Comparison of ENCODE assay signal across 14 mouse cellular contexts in the genomic region with DNA sequence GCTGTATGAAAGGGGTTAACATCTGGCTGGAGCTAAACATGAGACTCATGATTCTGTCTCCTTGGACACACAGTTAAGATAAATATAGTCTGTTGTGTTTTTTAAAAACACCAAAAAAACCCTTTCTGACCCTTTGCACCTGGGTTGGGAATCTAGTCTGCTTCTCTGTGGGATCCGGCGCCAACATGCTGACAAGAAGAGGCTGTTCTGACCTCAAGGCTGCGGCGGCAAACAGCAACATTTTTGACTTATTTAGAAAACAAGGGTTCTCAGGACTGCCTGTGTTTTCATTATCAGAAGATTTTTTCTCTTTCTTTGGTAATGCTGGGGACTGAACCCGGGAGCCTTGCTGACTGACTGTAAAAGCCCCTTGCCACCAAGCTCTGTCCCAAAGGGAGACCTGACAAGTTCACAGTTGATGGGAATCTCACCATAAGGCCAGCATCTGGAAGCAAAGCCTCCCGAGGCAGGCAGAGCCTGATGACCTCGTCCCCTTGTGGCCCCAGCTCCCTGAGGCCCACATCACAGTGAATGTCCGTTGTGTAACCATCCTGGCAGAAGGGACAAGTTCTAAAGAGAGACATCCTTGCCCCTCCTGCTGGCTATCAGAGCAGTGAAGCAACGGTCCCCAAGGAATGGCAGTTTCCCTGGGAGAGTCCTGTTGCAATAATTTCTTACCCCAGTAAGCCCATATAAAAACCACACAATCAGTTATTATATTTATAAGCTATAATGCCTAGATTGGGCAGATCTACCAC. TPM values are rescaled to one million over a fixed set of nuclear protein-coding genes. Genes with fewer than 3 reads are reported as not detected.
DNase-seq lines count a peak whose midpoint lies in the region; ATAC-seq and TF ChIP-seq lines count a peak whose summit lies in the region.
"Had no signal": no experiment of that assay in that cellular context is flagged by ENCODE, and none has a peak within 500 bp of the region (broad histone marks: within the 10 kb centered on the region; RNA-seq: fewer than 3 reads in every experiment).

No protein-coding gene starts in this region.

- no peak overlapping the region for H3K4me3 ChIP-seq in kidney, adult 2 months (ENCODE audit: insufficient read depth, low read depth, low read length)
- no peak overlapping the region for H3K4me3 ChIP-seq in stomach, embryonic 15.5 days (replicated peaks)
- H3K4me3 ChIP-seq: embryonic facial prominence, embryonic 12.5 days; liver, embryonic 13.5 days; midbrain, embryonic 12.5 days; neural tube, embryonic 13.5 days had no signal

- H3K27ac ChIP-seq in kidney, adult 2 months (ENCODE audit: insufficient read depth, low read depth, low read length): no peak overlapping the region
- peak overlapping the region; percentile 16; the same call in 1 of the 2 replicates for H3K27ac ChIP-seq in stomach, embryonic 15.5 days
- H3K27ac ChIP-seq: embryonic facial prominence, embryonic 12.5 days; hindbrain, embryonic 14.5 days; liver, embryonic 13.5 days; midbrain, embryonic 12.5 days; neural tube, embryonic 13.5 days had no signal

- no peak for TF ChIP-seq POLR2A in kidney, adult 2 months (IDR thresholded peaks at IDR 0.05; ENCODE audit: low read depth, low read length)

- peak; percentile 49 for DNase-seq in kidney, adult 2 months
- DNase-seq in kidney, adult 11 months: no peak
- DNase-seq in adrenal gland, postnatal 14 days: peak; percentile 75
- peak; percentile 49 for DNase-seq in heart, postnatal 25 days (ENCODE audit: low spot score)
- no peak for DNase-seq in embryo, embryonic 10.5 days (ENCODE audit: low spot score)
- no peak for DNase-seq in left cerebral cortex, postnatal 14 days (ENCODE audit: low spot score in 2 of 2)
- DNase-seq: liver, embryonic 13.5 days had no signal

- H3K36me3 ChIP-seq in kidney, adult 2 months (ENCODE audit: control insufficient read depth, insufficient read depth, low read length): no peaks in the 10 kb centered on the region
- no peaks in the 10 kb centered on the region for H3K36me3 ChIP-seq in stomach, embryonic 15.5 days
- H3K36me3 ChIP-seq: embryonic facial prominence, embryonic 12.5 days; midbrain, embryonic 12.5 days; neural tube, embryonic 13.5 days had no signal

- intact Hi-C loops in heart, postnatal 25 days (cut with DNase I): loop anchor here (5.0 to 10.0 kb wide), 3 partner anchors 81 to 319 kb away; no protein-coding TSS in a partner anchor
- intact Hi-C loops in left cerebral cortex, postnatal 14 days (cut with DNase I): no loop called here

- 63% methylated on average over 9 of the region's 9 CpGs for WGBS in kidney, adult 2 months
- WGBS in stomach, embryonic 15.5 days: 52% methylated on average over 9 of the region's 9 CpGs

- H3K4me1 ChIP-seq in kidney, adult 2 months (ENCODE audit: control insufficient read depth, insufficient read depth, low read length): peaks cover 7% of the 10 kb centered on the region
- H3K4me1 ChIP-seq in stomach, embryonic 15.5 days: peaks cover 7% of the 10 kb centered on the region; the same call in 1 of the 2 replicates

- no peak for TF ChIP-seq CTCF in kidney, adult 2 months (conservative IDR thresholded peaks at IDR 0.05; ENCODE audit: insufficient read depth, insufficient read length, low read depth, low read length)

- H3K27me3 ChIP-seq in kidney, adult 2 months (replicated peaks; ENCODE audit: control insufficient read depth, insufficient read depth, low read length): no peaks in the 10 kb centered on the region
- no peaks in the 10 kb centered on the region for H3K27me3 ChIP-seq in stomach, embryonic 15.5 days (replicated peaks)
- H3K27me3 ChIP-seq: embryonic facial prominence, embryonic 12.5 days; liver, embryonic 13.5 days; midbrain, embryonic 12.5 days; neural tube, embryonic 13.5 days had no signal

- H3K9ac ChIP-seq in stomach, embryonic 15.5 days: no peak overlapping the region
- H3K9ac ChIP-seq: embryonic facial prominence, embryonic 12.5 days; hindbrain, embryonic 14.5 days; liver, embryonic 13.5 days; midbrain, embryonic 12.5 days; neural tube, embryonic 13.5 days had no signal

- no peak overlapping the region for H3K4me2 ChIP-seq in stomach, embryonic 15.5 days
- H3K4me2 ChIP-seq: embryonic facial prominence, embryonic 12.5 days; hindbrain, embryonic 14.5 days; liver, embryonic 13.5 days; midbrain, embryonic 12.5 days; neural tube, embryonic 13.5 days had no signal

- ATAC-seq in stomach, embryonic 15.5 days (ENCODE audit: insufficient read depth, low FRiP score, low read depth): no peak
- ATAC-seq in activated CD4-positive, CD25-positive, alpha-beta regulatory T cell, adult 4 months: no peak

- no peaks in the 10 kb centered on the region for H3K9me3 ChIP-seq in stomach, embryonic 15.5 days
- H3K9me3 ChIP-seq: liver, embryonic 13.5 days; midbrain, embryonic 12.5 days; neural tube, embryonic 13.5 days had no signal

RNA-seq across cellular contexts. Expression of gene Cela3a, which starts 16.0 kb away (rescaled TPM):
- not detected in 2 replicates for polyA plus RNA-seq in kidney, adult 2 months (2012; rRNA removed)
- not detected in 2 replicates for total RNA-seq in adrenal gland, postnatal 14 days (2021)
- total RNA-seq in heart, postnatal 25 days (2021): not detected
- 0.26 and 0.36 TPM in 2 replicates for polyA plus RNA-seq in stomach, embryonic 15.5 days (2015; fragmentation: Nextera tagmentation; extraction: Ambion mirVana)
- not detected for polyA plus RNA-seq in activated CD4-positive, CD25-positive, alpha-beta regulatory T cell, adult 4 months (2017; shearing (Covaris generic))
- total RNA-seq in left cerebral cortex, postnatal 14 days (2021): not detected
- total RNA-seq: layer of hippocampus, adult 8-10 months had no signal
- polyA plus RNA-seq: embryonic facial prominence, embryonic 12.5 days; hindbrain, embryonic 14.5 days; liver, embryonic 13.5 days; midbrain, embryonic 12.5 days; neural tube, embryonic 13.5 days had no signal

RNA-seq across cellular contexts. Expression of gene Cdc42, which starts 36.0 kb away (rescaled TPM):
- 83.5 and 116 TPM in 2 replicates for polyA plus RNA-seq in kidney, adult 2 months (2012; rRNA removed)
- 355 and 372 TPM in 2 replicates for total RNA-seq in adrenal gland, postnatal 14 days (2021)
- 100 to 1,000 TPM; 153 to 169 TPM for total RNA-seq in heart, postnatal 25 days (2021)
- 670 and 699 TPM in 2 replicates for polyA plus RNA-seq in stomach, embryonic 15.5 days (2015; fragmentation: Nextera tagmentation; extraction: Ambion mirVana)
- polyA plus RNA-seq in activated CD4-positive, CD25-positive, alpha-beta regulatory T cell, adult 4 months (2017; shearing (Covaris generic)): 100 to 1,000 TPM; 726 to 745 TPM
- 100 to 1,000 TPM; 412 to 432 TPM for total RNA-seq in left cerebral cortex, postnatal 14 days (2021)

RNA-seq across cellular contexts. Expression of gene Cela3b, which starts 36.8 kb away (rescaled TPM):
- not detected in 2 replicates for polyA plus RNA-seq in kidney, adult 2 months (2012; rRNA removed)
- not detected in 2 replicates for total RNA-seq in adrenal gland, postnatal 14 days (2021)
- total RNA-seq in heart, postnatal 25 days (2021): not detected
- 232 and 273 TPM in 2 replicates for polyA plus RNA-seq in stomach, embryonic 15.5 days (2015; fragmentation: Nextera tagmentation; extraction: Ambion mirVana)
- polyA plus RNA-seq in activated CD4-positive, CD25-positive, alpha-beta regulatory T cell, adult 4 months (2017; shearing (Covaris generic)): not detected
- total RNA-seq in left cerebral cortex, postnatal 14 days (2021): not detected
- total RNA-seq: layer of hippocampus, adult 8-10 months had no signal
- polyA plus RNA-seq: embryonic facial prominence, embryonic 12.5 days; hindbrain, embryonic 14.5 days; midbrain, embryonic 12.5 days; neural tube, embryonic 13.5 days had no signal

RNA-seq across cellular contexts. Expression of gene 1700013G24Rik, which starts 59.5 kb away (rescaled TPM):
- polyA plus RNA-seq in kidney, adult 2 months (2012; rRNA removed): 0.22 and 0.46 TPM in 2 replicates
- not detected in 2 replicates for total RNA-seq in adrenal gland, postnatal 14 days (2021)
- not detected for total RNA-seq in heart, postnatal 25 days (2021)
- not detected in 2 replicates for polyA plus RNA-seq in stomach, embryonic 15.5 days (2015; fragmentation: Nextera tagmentation; extraction: Ambion mirVana)
- polyA plus RNA-seq in activated CD4-positive, CD25-positive, alpha-beta regulatory T cell, adult 4 months (2017; shearing (Covaris generic)): not detected
- not detected for total RNA-seq in left cerebral cortex, postnatal 14 days (2021)
- total RNA-seq: layer of hippocampus, adult 8-10 months had no signal
- polyA plus RNA-seq: embryonic facial prominence, embryonic 12.5 days; hindbrain, embryonic 14.5 days; liver, embryonic 13.5 days; midbrain, embryonic 12.5 days; neural tube, embryonic 13.5 days had no signal

Comparison
In these comparisons a context has a peak if more than half of its experiments do, and no peak if none do; other contexts are left out.
1. DNase-seq: peak in kidney, adult 2 months (single experiment), adrenal gland, postnatal 14 days (single experiment) and heart, postnatal 25 days (single experiment); none in kidney, adult 11 months (single experiment), embryo, embryonic 10.5 days (single experiment) and left cerebral cortex, postnatal 14 days (0 of 2).